Mouse (Mus musculus) yolk sac, embryonic 10.5 days (tissue): ENCODE results near the gene Dzip1.

Source experiments
- DNase-seq: peaks from one replicate; pipeline ENCODE4 v3.0.0-alpha.2; 2017; ENCODE audit warnings: low spot score

Dzip1 gene

GRCm38 (mm10) chr14:118834313-118834712, 90.9 kb downstream of the Dzip1 start:
- no peak for DNase-seq

- no peak for DNase-seq
These were observed 92.0 kb downstream of the Dzip1 start for GRCm38 (mm10) chr14:118833241-118833640.

GRCm38 (mm10) chr14:118831597-118831996, 93.7 kb downstream of the Dzip1 start:
- DNase-seq: no peak

- no peak for DNase-seq
These were observed 95.7 kb downstream of the Dzip1 start for GRCm38 (mm10) chr14:118829331-118830095.

GRCm38 (mm10) chr14:118827283-118827904, 97.9 kb downstream of the Dzip1 start:
- no peak for DNase-seq

GRCm38 (mm10) chr14:118826346-118826745, 98.9 kb downstream of the Dzip1 start:
- no peak for DNase-seq
